Mouse (Mus musculus): ENCODE results near the gene Vav3.

- TF ChIP-seq CTCF (IDR thresholded peaks at IDR 0.05; ENCODE audit: extremely low read depth, insufficient read depth, low read length) (no peak), POLR2A (IDR thresholded peaks at IDR 0.05; ENCODE audit: extremely low read depth, insufficient read depth, low read length) (no peak)
Observed at GRCm38 (mm10) chr3:109355158-109355557, 14.7 kb downstream of the Vav3 start.

Measured in cortical plate, adult 2 months (tissue).